Mouse (Mus musculus) intestine, embryonic 14.5 days (tissue): ENCODE measurements at regions not wholly inside any gene's neighbourhood (a gene's known extent, or its start where the extent isn't known, plus 50 kb on each side); places are given as distances from the start of the nearest gene placed in this dataset.

ENCODE experiments used
- ATAC-seq: fragments of 200-750 bp; cut with Nextera tagmentation; replicated peaks from 2 replicates; pipeline ENCODE4 v1.8.0; 2017; ENCODE audit warnings: low read depth, moderate number of reproducible peaks, moderate TSS enrichment, moderate library complexity; ENCODE audit not compliant: low FRiP score, low TSS enrichment
- DNase-seq: peaks from one replicate; pipeline ENCODE4 v3.0.0-alpha.2; 2018; ENCODE audit warnings: low spot score
- H3K27ac ChIP-seq: fragments of 300-500 bp; sonication (generic); 2 replicates; pipeline ENCODE4 v1.5.1; 2014; ENCODE audit warnings: low read depth, mild to moderate bottlenecking, control low read depth
- H3K27me3 ChIP-seq: fragments of 300-500 bp; sonication (generic); replicated peaks from 2 replicates; pipeline ENCODE4 v1.6.1; 2014; ENCODE audit warnings: low read length, control low read depth; ENCODE audit not compliant: control insufficient read depth, insufficient read depth
- H3K36me3 ChIP-seq: fragments of 300-500 bp; sonication (generic); 2 replicates; pipeline ENCODE4 v1.6.1; 2014; ENCODE audit warnings: low read length, control low read depth; ENCODE audit not compliant: control insufficient read depth, insufficient read depth
- H3K4me1 ChIP-seq: fragments of 300-500 bp; sonication (generic); replicated peaks from 2 replicates; pipeline ENCODE4 v1.6.1; 2014; ENCODE audit warnings: low read length, control low read depth, mixed read lengths; ENCODE audit not compliant: control insufficient read depth, insufficient read depth
- H3K4me2 ChIP-seq: fragments of 300-500 bp; sonication (generic); 2 replicates; pipeline ENCODE4 v1.6.1; 2014; ENCODE audit warnings: low read length
- H3K4me3 ChIP-seq: fragments of 300-500 bp; sonication (generic); 2 replicates; pipeline ENCODE4 v1.5.1; 2014; ENCODE audit warnings: low read depth, low read length, control low read depth, mixed read lengths
- H3K9ac ChIP-seq: fragments of 300-500 bp; sonication (generic); 2 replicates; pipeline ENCODE4 v1.6.1; 2014; ENCODE audit warnings: mild to moderate bottlenecking, low read length
- H3K9me3 ChIP-seq: fragments of 300-500 bp; sonication (generic); 2 replicates; pipeline ENCODE4 v1.6.1; 2016; ENCODE audit warnings: low read length, control low read depth; ENCODE audit not compliant: control insufficient read depth
- WGBS: fragments of 180-500 bp; shearing (Covaris S2); extraction: QIAGEN DNeasy Blood & Tissue Kit; methylation state at CpG from one replicate; pipeline ENCODE4 v1.1.7; 2014; 5-methylcytosine and 5-hydroxymethylcytosine counted together

- no peaks in the 10 kb centered on the region for H3K4me1 ChIP-seq
- H3K36me3 ChIP-seq = no peaks in the 10 kb centered on the region
- H3K4me2 ChIP-seq = no peak overlapping the region
- no peak overlapping the region for H3K9ac ChIP-seq
- H3K27ac ChIP-seq = no peak overlapping the region
- no peak for ATAC-seq
- no peaks in the 10 kb centered on the region for H3K27me3 ChIP-seq
- no peak for DNase-seq
- no peaks in the 10 kb centered on the region for H3K9me3 ChIP-seq
- WGBS = 65% methylated on average over 12 of the region's 12 CpGs
- H3K4me3 ChIP-seq = no peak overlapping the region
Observed at GRCm38 (mm10) chr4:46257061-46257795, 61.1 kb upstream of the Xpa start.

GRCm38 (mm10) chr4:46258774-46259173 is 62.7 kb upstream of the Xpa start:
- Histone ChIP-seq H3K4me3 (no peak overlapping the region), H3K36me3 (no peaks in the 10 kb centered on the region), H3K27me3 (no peaks in the 10 kb centered on the region), H3K27ac (no peak overlapping the region), H3K9ac (no peak overlapping the region), H3K4me1 (no peaks in the 10 kb centered on the region), H3K4me2 (no peak overlapping the region), H3K9me3 (no peaks in the 10 kb centered on the region)
- WGBS = 69% methylated on average over 5 of the region's 5 CpGs
- ATAC-seq (no peak), DNase-seq (no peak)

- H3K36me3 ChIP-seq = no peaks in the 10 kb centered on the region
- ATAC-seq = no peak
- 53% methylated on average over 6 of the region's 6 CpGs for WGBS
- H3K27ac ChIP-seq = no peak overlapping the region
- no peak overlapping the region for H3K9ac ChIP-seq
- DNase-seq = no peak
- no peaks in the 10 kb centered on the region for H3K9me3 ChIP-seq
- no peaks in the 10 kb centered on the region for H3K4me1 ChIP-seq
- no peaks in the 10 kb centered on the region for H3K27me3 ChIP-seq
- no peak overlapping the region for H3K4me2 ChIP-seq
- H3K4me3 ChIP-seq = no peak overlapping the region
Observed at GRCm38 (mm10) chr4:46268564-46269247, 72.6 kb upstream of the Xpa start.

GRCm38 (mm10) chr4:46271066-46271465 is 72.3 kb upstream of the Foxe1 start:
- Histone ChIP-seq H3K27ac (no peak overlapping the region), H3K9me3 (no peaks in the 10 kb centered on the region), H3K4me1 (no peaks in the 10 kb centered on the region), H3K4me2 (no peak overlapping the region), H3K27me3 (no peaks in the 10 kb centered on the region), H3K4me3 (no peak overlapping the region), H3K36me3 (no peaks in the 10 kb centered on the region), H3K9ac (no peak overlapping the region)
- WGBS = 3% methylated on average over 2 of the region's 2 CpGs
- DNase-seq (peak; percentile 62), ATAC-seq (no peak)

- Histone ChIP-seq H3K27me3 (no peaks in the 10 kb centered on the region), H3K36me3 (no peaks in the 10 kb centered on the region), H3K4me2 (no peak overlapping the region), H3K9ac (no peak overlapping the region), H3K4me3 (no peak overlapping the region), H3K27ac (no peak overlapping the region), H3K9me3 (no peaks in the 10 kb centered on the region), H3K4me1 (no peaks in the 10 kb centered on the region)
- 85% methylated on average over 3 of the region's 3 CpGs for WGBS
- DNase-seq (no peak), ATAC-seq (no peak)
Observed at GRCm38 (mm10) chr4:46275773-46276172, 67.6 kb upstream of the Foxe1 start.

- ATAC-seq (no peak), DNase-seq (no peak)
- no peaks in the 10 kb centered on the region for H3K9me3 ChIP-seq
- WGBS = 11% methylated on average over 19 of the region's 19 CpGs
- peak overlapping the region; percentile 26; the same call in 1 of the 2 replicates for H3K4me2 ChIP-seq
- no peaks in the 10 kb centered on the region for H3K27me3 ChIP-seq
- H3K4me3 ChIP-seq = no peak overlapping the region
- no peaks in the 10 kb centered on the region for H3K36me3 ChIP-seq
- H3K9ac ChIP-seq = no peak overlapping the region
- H3K4me1 ChIP-seq = no peaks in the 10 kb centered on the region
- no peak overlapping the region for H3K27ac ChIP-seq
Observed at GRCm38 (mm10) chr4:46276851-46277581, 66.4 kb upstream of the Foxe1 start.

GRCm38 (mm10) chr4:46286955-46287354 is 56.5 kb upstream of the Foxe1 start:
- Histone ChIP-seq H3K27me3 (no peaks in the 10 kb centered on the region), H3K4me3 (no peak overlapping the region), H3K27ac (no peak overlapping the region), H3K4me2 (no peak overlapping the region), H3K4me1 (no peaks in the 10 kb centered on the region), H3K9me3 (no peaks in the 10 kb centered on the region), H3K36me3 (no peaks in the 10 kb centered on the region), H3K9ac (no peak overlapping the region)
- no peak for DNase-seq
- ATAC-seq = no peak
- WGBS = 90% methylated on average over 9 of the region's 9 CpGs

- no peak overlapping the region for H3K4me3 ChIP-seq
- no peaks in the 10 kb centered on the region for H3K4me1 ChIP-seq
- WGBS = 34% methylated on average over 10 of the region's 10 CpGs
- H3K4me2 ChIP-seq = no peak overlapping the region; the same call in 1 of the 2 replicates
- no peak for DNase-seq
- H3K9me3 ChIP-seq = no peaks in the 10 kb centered on the region
- no peaks in the 10 kb centered on the region for H3K27me3 ChIP-seq
- ATAC-seq = no peak
- H3K36me3 ChIP-seq = no peaks in the 10 kb centered on the region
- H3K9ac ChIP-seq = no peak overlapping the region
- H3K27ac ChIP-seq = no peak overlapping the region
Observed at GRCm38 (mm10) chr4:46291620-46292254, 51.7 kb upstream of the Foxe1 start.
